Mouse (Mus musculus) c-Kit-positive CD71-negative TER-119-negative erythroid progenitor cells, embryonic 14.5 days (primary cell): Measurements from ENCODE around the gene Krtap2-4.

Source experiments
- DNase-seq: peaks from one replicate; pipeline ENCODE4 v3.0.0-alpha.2; 2013; ENCODE audit warnings: low read depth

Krtap2-4 gene

DNA sequence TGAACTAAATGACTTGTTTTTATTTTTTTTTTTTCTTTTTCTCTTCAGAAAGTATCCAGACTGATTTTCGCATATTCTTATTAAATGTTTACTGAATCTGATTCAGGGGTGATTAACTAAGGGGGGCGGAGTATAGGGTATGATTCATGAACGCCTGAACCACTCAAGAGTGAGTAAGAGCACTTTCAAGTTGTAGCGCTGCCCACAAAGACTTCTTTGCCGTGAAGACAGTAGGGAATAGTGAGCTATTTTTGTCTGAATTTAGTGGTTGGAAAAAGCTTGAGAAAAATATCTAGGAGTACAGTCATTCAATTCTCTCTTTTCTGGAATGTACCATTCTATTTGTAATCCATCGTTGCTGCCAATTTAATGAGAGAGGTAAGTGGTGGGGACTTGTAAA is 33.1 kb downstream of the Krtap2-4 start:
- DNase-seq = no peak

DNA sequence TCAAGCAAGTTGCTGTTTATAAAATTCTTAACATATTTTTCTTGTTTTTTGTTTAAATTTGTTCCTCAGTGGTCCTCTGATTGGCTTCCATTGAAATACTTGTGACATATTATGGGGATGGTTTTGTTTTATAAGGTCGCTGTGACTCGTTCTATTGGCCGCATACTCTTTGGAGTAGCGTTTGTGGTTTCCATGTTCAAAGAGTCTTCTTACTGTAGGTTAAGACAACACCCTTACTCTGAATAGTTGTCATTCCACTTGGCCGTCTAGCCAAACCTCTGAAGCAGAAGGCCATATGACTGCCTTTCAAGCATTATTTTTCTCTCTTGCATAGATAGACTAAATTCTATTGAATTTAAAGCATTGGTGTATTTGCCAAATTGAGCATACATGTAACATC is 33.6 kb downstream of the Krtap2-4 start:
- no peak for DNase-seq

DNA sequence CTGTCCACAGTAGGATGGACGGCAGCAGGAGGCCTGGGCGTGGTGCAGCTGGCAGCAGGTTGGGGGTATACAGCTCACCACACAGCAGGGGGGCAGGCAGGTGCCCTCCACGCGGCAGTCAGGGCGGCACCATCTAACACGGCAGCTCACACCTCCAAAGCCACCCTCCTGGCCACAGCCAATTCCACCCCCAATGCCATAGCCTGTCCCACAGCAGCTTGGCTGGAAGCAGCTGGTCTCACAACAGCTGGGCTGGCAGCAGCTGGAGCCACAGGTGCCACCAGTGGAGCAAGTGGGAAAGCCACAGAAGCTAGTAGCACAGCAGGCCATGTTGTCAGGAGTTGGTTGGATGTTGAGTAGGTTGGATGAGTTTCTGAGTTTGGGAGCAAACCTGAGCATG is 34.0 kb downstream of the Krtap2-4 start, which contains the start of gene Krtap1-5:
TSS of gene Krtap1-5 (minus strand) at position 381 of the 400 bp plus-strand sequence.
- no peak for DNase-seq

DNA sequence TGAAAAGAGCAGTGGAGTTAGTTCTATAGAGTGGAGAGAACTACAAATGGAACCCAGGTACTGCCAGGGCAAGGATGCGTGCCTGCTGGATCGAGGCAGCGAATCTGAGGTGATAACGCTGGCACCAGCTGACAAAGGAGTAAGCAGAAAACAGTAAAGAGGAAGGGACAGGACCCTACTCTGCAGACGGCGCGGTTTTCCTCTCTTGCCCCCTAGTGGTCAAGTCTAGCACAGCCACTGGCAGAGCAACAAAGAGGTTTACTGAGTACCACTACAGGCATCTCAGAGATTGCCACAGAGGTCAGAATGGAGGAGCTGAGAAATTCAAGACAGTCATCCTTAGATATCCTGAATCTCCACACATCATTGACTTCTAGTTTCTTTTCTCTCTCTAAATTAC is 40.5 kb downstream of the Krtap2-4 start:
- DNase-seq = peak; percentile 42

DNA sequence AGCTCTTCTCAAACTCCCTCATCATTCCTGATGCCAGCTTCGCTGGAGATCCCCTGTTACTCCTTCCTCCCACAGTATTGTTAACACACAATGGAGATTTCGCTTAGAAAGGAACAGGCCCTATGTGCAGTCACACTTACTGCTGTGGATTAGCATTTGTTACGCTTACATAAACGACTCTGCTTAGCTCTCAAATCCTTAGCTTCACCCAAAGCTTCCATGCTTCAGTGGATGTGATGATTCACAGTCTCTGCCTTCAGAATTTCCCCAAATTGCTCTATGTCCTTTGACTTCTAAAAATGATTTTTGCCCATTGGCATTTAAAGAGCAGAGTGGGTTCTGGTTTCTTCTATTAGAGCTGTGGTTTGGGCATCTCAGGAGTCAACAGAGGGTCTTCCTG is 41.5 kb downstream of the Krtap2-4 start:
- DNase-seq = no peak

DNA sequence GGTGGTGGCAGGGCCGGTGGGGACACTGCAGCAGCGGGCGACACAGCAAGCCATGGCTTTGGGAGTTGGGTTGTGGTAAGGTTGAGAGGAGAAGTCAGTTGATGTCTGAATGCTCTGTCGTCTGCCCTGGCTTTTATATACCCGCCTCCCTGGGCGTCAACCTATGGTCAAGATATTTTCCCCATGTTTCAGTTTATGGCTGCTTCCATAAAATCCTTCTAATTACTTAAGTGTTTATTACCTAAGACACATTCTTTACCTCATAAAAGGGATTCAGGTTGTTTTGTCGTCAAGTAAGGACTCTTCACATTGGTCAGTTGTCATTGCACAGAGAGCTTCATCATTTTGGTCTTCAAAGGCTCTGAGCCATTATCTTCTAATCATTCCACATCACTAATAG is 48.1 kb downstream of the Krtap2-4 start, which contains the start of gene Krtap3-1:
TSS of gene Krtap3-1 (minus strand) at position 101 of the 400 bp plus-strand sequence.
- DNase-seq = no peak
